Mouse (Mus musculus): ENCODE measurements around the gene Myo1e. TPM values are rescaled to one million over a fixed set of nuclear protein-coding genes. Genes with fewer than 3 reads are reported as not detected.

Myo1e gene
- polyA plus RNA-seq, 1 experiment: 27.3 TPM

DNA sequence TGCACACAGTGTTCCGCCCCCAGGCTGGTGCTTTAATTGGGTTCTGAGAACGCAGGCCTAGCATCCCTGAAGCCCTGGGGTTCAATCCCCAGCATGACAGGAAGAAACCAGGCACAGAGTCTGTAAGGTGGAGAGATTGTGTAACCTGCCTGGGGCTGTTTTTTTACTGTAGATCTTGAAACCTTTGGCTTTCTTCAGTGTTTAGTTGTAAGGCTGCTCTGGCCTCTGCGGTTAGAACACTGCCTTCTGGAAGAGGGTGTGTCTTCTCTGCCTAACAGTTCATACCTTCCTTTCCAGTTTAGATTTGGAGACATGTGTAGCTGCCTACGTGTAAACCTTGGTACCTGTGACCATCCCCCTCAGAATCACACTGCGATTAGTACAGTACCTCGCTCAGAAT lies 67.3 kb downstream of the Myo1e start:
- Histone ChIP-seq H3K36me3 (ENCODE audit: control insufficient read depth, insufficient read depth) (no peaks in the 10 kb centered on the region), H3K79me3 (ENCODE audit: low read depth) (peaks cover 18% of the 10 kb centered on the region), H3K79me2 (ENCODE audit: control insufficient read depth, insufficient read depth) (peaks cover 28% of the 10 kb centered on the region), H3ac (ENCODE audit: control insufficient read depth, insufficient read length, low read depth) (no peak overlapping the region), H3K4me3 (ENCODE audit: insufficient read depth, poor library complexity, severe bottlenecking) (no peak overlapping the region), H3K27me3 (ENCODE audit: control insufficient read depth, insufficient read depth, insufficient read length) (no peaks in the 10 kb centered on the region)
- TF ChIP-seq CEBPB (IDR thresholded peaks at IDR 0.05; ENCODE audit: low read depth) (no peak), CTCF (IDR thresholded peaks at IDR 0.05; ENCODE audit: control insufficient read depth, insufficient read depth, insufficient read length) (no peak)

DNA sequence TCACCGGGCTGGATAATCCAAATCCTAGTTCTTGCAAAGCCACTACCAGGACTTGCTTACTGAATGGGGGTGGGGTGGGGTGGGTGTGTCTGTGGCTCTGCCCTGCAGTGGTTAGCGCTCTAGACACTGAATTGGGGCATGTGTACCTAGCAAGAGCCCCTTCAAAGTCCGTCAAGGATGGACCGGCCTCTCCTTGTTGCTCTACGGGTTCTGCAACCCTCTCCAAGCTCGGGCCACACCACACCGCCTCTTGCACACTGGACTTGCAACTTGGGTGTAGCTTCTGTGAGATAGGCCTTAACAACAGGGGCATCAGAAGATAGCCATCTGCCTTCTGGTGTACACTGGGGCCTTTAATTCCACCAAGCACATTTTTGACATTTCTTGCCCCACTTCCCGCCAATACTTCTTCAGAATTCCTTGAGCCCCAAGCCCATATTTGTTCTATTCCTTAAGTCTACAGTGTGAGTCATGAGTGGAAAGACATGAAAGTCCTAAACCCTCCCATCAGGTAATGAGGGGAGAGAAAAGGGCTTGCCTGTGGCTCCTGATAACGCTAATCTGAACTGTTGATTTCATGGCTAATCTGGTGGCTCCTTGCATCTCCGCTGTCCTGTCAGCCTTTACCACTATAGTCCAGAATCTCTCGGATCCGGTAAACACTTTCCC lies 67.9 kb downstream of the Myo1e start:
- TF ChIP-seq MYOD1 (IDR thresholded peaks at IDR 0.05; ENCODE audit: control insufficient read depth, insufficient read length, low read depth) (no peak), USF1 (IDR thresholded peaks at IDR 0.05; ENCODE audit: low read depth) (no peak), MAX (IDR thresholded peaks at IDR 0.05) (no peak), CTCF (IDR thresholded peaks at IDR 0.05; ENCODE audit: control insufficient read depth, insufficient read depth, insufficient read length) (no peak), CEBPB (IDR thresholded peaks at IDR 0.05; ENCODE audit: low read depth) (no peak), FOSL1 (IDR thresholded peaks at IDR 0.05; ENCODE audit: insufficient read depth, low read length, poor library complexity, severe bottlenecking) (no peak), MYOG (IDR thresholded peaks at IDR 0.05; ENCODE audit: control insufficient read depth, extremely low read depth, insufficient read length) (no peak)
- Histone ChIP-seq H3K4me3 (ENCODE audit: insufficient read depth, poor library complexity, severe bottlenecking) (no peak overlapping the region), H3K79me3 (ENCODE audit: low read depth) (peaks cover 15% of the 10 kb centered on the region), H3ac (ENCODE audit: control insufficient read depth, insufficient read length, low read depth) (no peak overlapping the region), H3K79me2 (ENCODE audit: control insufficient read depth, insufficient read depth) (peaks cover 30% of the 10 kb centered on the region), H3K27me3 (ENCODE audit: control insufficient read depth, insufficient read depth, insufficient read length) (no peaks in the 10 kb centered on the region), H3K36me3 (ENCODE audit: control insufficient read depth, insufficient read depth) (no peaks in the 10 kb centered on the region)

DNA sequence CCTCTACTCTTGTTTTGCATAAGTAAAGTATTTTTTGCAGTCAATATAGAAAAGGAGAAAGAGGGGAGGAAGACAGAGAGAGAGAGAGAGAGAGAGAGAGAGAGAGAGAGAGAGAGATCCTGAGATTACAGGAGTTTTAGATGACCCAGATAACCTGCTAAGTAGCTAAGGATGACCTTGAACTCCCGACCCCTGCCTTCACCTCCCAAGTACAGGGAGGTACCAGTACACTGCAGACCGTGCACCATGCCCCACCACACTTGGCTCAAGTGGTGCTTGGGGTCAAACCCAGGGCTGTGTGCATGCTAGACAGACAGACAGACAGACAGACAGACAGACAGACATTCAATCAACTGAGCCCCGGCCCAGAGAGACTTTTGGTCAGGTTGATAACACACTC lies 69.9 kb downstream of the Myo1e start:
- TF ChIP-seq FOSL1 (IDR thresholded peaks at IDR 0.05; ENCODE audit: insufficient read depth, low read length, poor library complexity, severe bottlenecking): no peak
- no peak for TF ChIP-seq USF1 (IDR thresholded peaks at IDR 0.05; ENCODE audit: low read depth)
- no peak for TF ChIP-seq MAX (IDR thresholded peaks at IDR 0.05)
- no peak for TF ChIP-seq MYOG (IDR thresholded peaks at IDR 0.05; ENCODE audit: control insufficient read depth, extremely low read depth, insufficient read length)
- no peak for TF ChIP-seq CTCF (IDR thresholded peaks at IDR 0.05; ENCODE audit: control insufficient read depth, insufficient read depth, insufficient read length)
- TF ChIP-seq MYOD1 (IDR thresholded peaks at IDR 0.05; ENCODE audit: control insufficient read depth, insufficient read length, low read depth): no peak
- no peak for TF ChIP-seq CEBPB (IDR thresholded peaks at IDR 0.05; ENCODE audit: low read depth)
- peaks cover 20% of the 10 kb centered on the region for H3K79me3 ChIP-seq (ENCODE audit: low read depth)
- H3K79me2 ChIP-seq (ENCODE audit: control insufficient read depth, insufficient read depth): peaks cover 34% of the 10 kb centered on the region
- no peaks in the 10 kb centered on the region for H3K36me3 ChIP-seq (ENCODE audit: control insufficient read depth, insufficient read depth)
- H3ac ChIP-seq (ENCODE audit: control insufficient read depth, insufficient read length, low read depth): no peak overlapping the region
- H3K4me3 ChIP-seq (ENCODE audit: insufficient read depth, poor library complexity, severe bottlenecking): no peak overlapping the region
- no peaks in the 10 kb centered on the region for H3K27me3 ChIP-seq (ENCODE audit: control insufficient read depth, insufficient read depth, insufficient read length)

DNA sequence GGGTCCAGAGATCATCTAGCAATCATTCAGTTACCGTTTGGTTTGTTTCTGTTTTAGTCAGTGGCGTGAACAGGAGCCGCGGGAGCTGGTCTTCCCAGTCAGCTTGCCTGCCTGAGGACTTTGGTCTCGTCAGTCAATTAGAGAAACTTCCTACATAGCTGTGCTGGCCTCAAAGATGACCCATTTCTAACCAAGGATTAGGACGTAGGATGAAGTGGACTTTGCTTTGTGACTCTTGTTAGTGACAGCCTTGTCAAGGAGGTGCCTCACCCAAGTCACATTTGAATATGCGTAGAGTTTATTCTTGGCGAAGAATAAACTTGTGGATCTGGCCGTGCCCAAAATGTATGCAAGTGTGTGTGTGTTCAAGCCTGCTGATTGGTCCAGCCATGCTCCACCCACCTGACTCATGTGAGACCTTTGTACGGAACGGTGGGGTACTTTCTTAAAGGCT lies 70.4 kb downstream of the Myo1e start:
- H3ac ChIP-seq (ENCODE audit: control insufficient read depth, insufficient read length, low read depth): no peak overlapping the region
- no peaks in the 10 kb centered on the region for H3K27me3 ChIP-seq (ENCODE audit: control insufficient read depth, insufficient read depth, insufficient read length)
- TF ChIP-seq CEBPB (IDR thresholded peaks at IDR 0.05; ENCODE audit: low read depth) (no peak), MYOG (IDR thresholded peaks at IDR 0.05; ENCODE audit: control insufficient read depth, extremely low read depth, insufficient read length) (no peak), FOSL1 (IDR thresholded peaks at IDR 0.05; ENCODE audit: insufficient read depth, low read length, poor library complexity, severe bottlenecking) (no peak), MYOD1 (IDR thresholded peaks at IDR 0.05; ENCODE audit: control insufficient read depth, insufficient read length, low read depth) (no peak), CTCF (IDR thresholded peaks at IDR 0.05; ENCODE audit: control insufficient read depth, insufficient read depth, insufficient read length) (no peak), USF1 (IDR thresholded peaks at IDR 0.05; ENCODE audit: low read depth) (no peak), MAX (IDR thresholded peaks at IDR 0.05) (no peak)
- no peak overlapping the region for H3K4me3 ChIP-seq (ENCODE audit: insufficient read depth, poor library complexity, severe bottlenecking)
- peaks cover 36% of the 10 kb centered on the region for H3K79me2 ChIP-seq (ENCODE audit: control insufficient read depth, insufficient read depth)
- H3K79me3 ChIP-seq (ENCODE audit: low read depth): peaks cover 20% of the 10 kb centered on the region
- H3K36me3 ChIP-seq (ENCODE audit: control insufficient read depth, insufficient read depth): no peaks in the 10 kb centered on the region

DNA sequence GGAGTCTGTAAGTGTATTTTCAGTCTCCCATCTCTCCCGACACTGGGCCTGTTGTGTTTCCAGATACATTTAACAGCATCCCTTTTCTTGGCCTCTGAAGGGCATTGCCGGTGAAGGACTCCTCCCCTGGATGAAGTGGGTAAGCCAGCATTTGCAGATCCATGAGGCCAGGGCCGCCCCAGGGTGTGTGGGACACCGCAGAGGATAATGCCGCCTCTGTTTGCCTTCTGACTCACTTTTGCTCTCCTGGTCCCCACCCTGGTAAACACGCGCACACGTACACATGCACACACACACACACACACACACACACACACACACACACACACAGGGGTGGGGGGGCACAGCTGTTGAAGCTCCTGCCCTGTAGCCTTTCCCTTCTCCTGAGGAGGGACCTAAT lies 74.3 kb downstream of the Myo1e start:
- H3K36me3 ChIP-seq (ENCODE audit: control insufficient read depth, insufficient read depth): no peaks in the 10 kb centered on the region
- H3K79me3 ChIP-seq (ENCODE audit: low read depth): peaks cover 35% of the 10 kb centered on the region
- no peak overlapping the region for H3K4me3 ChIP-seq (ENCODE audit: insufficient read depth, poor library complexity, severe bottlenecking)
- H3K79me2 ChIP-seq (ENCODE audit: control insufficient read depth, insufficient read depth): peaks cover 60% of the 10 kb centered on the region
- H3ac ChIP-seq (ENCODE audit: control insufficient read depth, insufficient read length, low read depth): no peak overlapping the region
- no peak for TF ChIP-seq MYOG (IDR thresholded peaks at IDR 0.05; ENCODE audit: control insufficient read depth, extremely low read depth, insufficient read length)
- TF ChIP-seq CTCF (IDR thresholded peaks at IDR 0.05; ENCODE audit: control insufficient read depth, insufficient read depth, insufficient read length): no peak
- no peak for TF ChIP-seq FOSL1 (IDR thresholded peaks at IDR 0.05; ENCODE audit: insufficient read depth, low read length, poor library complexity, severe bottlenecking)
- no peak for TF ChIP-seq MYOD1 (IDR thresholded peaks at IDR 0.05; ENCODE audit: control insufficient read depth, insufficient read length, low read depth)
- TF ChIP-seq USF1 (IDR thresholded peaks at IDR 0.05; ENCODE audit: low read depth): no peak
- TF ChIP-seq CEBPB (IDR thresholded peaks at IDR 0.05; ENCODE audit: low read depth): no peak
- TF ChIP-seq MAX (IDR thresholded peaks at IDR 0.05): no peak
- H3K27me3 ChIP-seq (ENCODE audit: control insufficient read depth, insufficient read depth, insufficient read length): no peaks in the 10 kb centered on the region

DNA sequence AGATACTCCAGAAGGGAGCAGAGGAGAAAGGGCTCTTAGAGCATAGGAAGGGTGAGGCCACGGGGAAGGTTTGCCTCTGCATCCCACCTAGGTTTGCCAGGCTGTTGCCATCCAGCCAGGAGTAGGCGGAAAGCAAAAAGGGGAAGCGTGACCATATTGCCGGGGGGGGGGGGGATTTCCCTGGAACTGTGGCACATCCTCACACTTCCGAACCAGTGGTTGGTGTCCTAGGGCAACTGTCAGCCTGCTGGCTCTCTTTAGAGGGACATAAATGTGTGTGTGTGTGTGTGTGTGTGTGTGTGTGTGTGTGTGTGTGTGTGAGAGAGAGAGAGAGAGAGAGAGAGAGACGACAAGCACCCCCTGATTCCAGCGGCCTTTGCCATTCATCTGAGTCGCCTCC lies 75.0 kb downstream of the Myo1e start:
- no peak overlapping the region for H3K4me3 ChIP-seq (ENCODE audit: insufficient read depth, poor library complexity, severe bottlenecking)
- H3K27me3 ChIP-seq (ENCODE audit: control insufficient read depth, insufficient read depth, insufficient read length): no peaks in the 10 kb centered on the region
- no peak for TF ChIP-seq CTCF (IDR thresholded peaks at IDR 0.05; ENCODE audit: control insufficient read depth, insufficient read depth, insufficient read length)
- no peak for TF ChIP-seq USF1 (IDR thresholded peaks at IDR 0.05; ENCODE audit: low read depth)
- no peak for TF ChIP-seq MYOG (IDR thresholded peaks at IDR 0.05; ENCODE audit: control insufficient read depth, extremely low read depth, insufficient read length)
- no peak for TF ChIP-seq CEBPB (IDR thresholded peaks at IDR 0.05; ENCODE audit: low read depth)
- TF ChIP-seq FOSL1 (IDR thresholded peaks at IDR 0.05; ENCODE audit: insufficient read depth, low read length, poor library complexity, severe bottlenecking): no peak
- TF ChIP-seq MAX (IDR thresholded peaks at IDR 0.05): no peak
- no peak for TF ChIP-seq MYOD1 (IDR thresholded peaks at IDR 0.05; ENCODE audit: control insufficient read depth, insufficient read length, low read depth)
- no peaks in the 10 kb centered on the region for H3K36me3 ChIP-seq (ENCODE audit: control insufficient read depth, insufficient read depth)
- H3K79me3 ChIP-seq (ENCODE audit: low read depth): peaks cover 42% of the 10 kb centered on the region
- peaks cover 66% of the 10 kb centered on the region for H3K79me2 ChIP-seq (ENCODE audit: control insufficient read depth, insufficient read depth)
- H3ac ChIP-seq (ENCODE audit: control insufficient read depth, insufficient read length, low read depth): no peak overlapping the region

Measured in C2C12 (cell line).